Mouse (Mus musculus) heart, embryonic 14.5 days (tissue): ENCODE measurements around the gene Tmcc3. TPM values are rescaled to one million over a fixed set of nuclear protein-coding genes. Genes with fewer than 3 reads are reported as not detected.

Experiments used
- ATAC-seq: fragments of 200-750 bp; cut with Nextera tagmentation; 2 replicates; pipeline ENCODE4 v1.8.0; 2017; ENCODE audit warnings: low read depth, moderate TSS enrichment; ENCODE audit not compliant: insufficient number of reproducible peaks, insufficient read depth, low FRiP score
- H3K27ac ChIP-seq, 2 experiments: fragments of 200-500 bp in 1 of 2; fragments of 300-500 bp in 1 of 2; sonication (generic) in 1 of 2; replicated peaks in 1 of 2; 2 replicates each; pipeline ENCODE4 v1.5.1; 2012 to 2014; ENCODE audit warnings: low read depth in 2 of 2, low read length in 2 of 2, control low read depth in 1 of 2, mild to moderate bottlenecking in 1 of 2, mixed read lengths in 1 of 2; ENCODE audit not compliant: control insufficient read depth in 1 of 2, insufficient read depth in 1 of 2
- H3K27me3 ChIP-seq: fragments of 300-500 bp; sonication (generic); 2 replicates; pipeline ENCODE4 v1.6.1; 2014; ENCODE audit warnings: mild to moderate bottlenecking, low read length, control low read depth; ENCODE audit not compliant: control insufficient read depth, insufficient read depth
- H3K36me3 ChIP-seq: fragments of 300-500 bp; sonication (generic); 2 replicates; pipeline ENCODE4 v1.6.1; 2014; ENCODE audit warnings: mild to moderate bottlenecking, control low read depth, low read length, mixed read lengths; ENCODE audit not compliant: control insufficient read depth, insufficient read depth
- H3K4me1 ChIP-seq, 2 experiments: fragments of 200-500 bp in 1 of 2; fragments of 300-500 bp in 1 of 2; sonication (generic) in 1 of 2; 2 replicates each; pipeline ENCODE4 v1.6.1; 2012 to 2014; ENCODE audit warnings: low read length in 2 of 2, control low read depth in 1 of 2, mixed read lengths in 1 of 2; ENCODE audit not compliant: control insufficient read depth in 2 of 2, insufficient read depth in 2 of 2
- H3K4me2 ChIP-seq: fragments of 300-500 bp; sonication (generic); 2 replicates; pipeline ENCODE4 v1.6.1; 2014; ENCODE audit warnings: mild to moderate bottlenecking, low read length
- H3K4me3 ChIP-seq, 2 experiments: fragments of 200-500 bp in 1 of 2; fragments of 300-500 bp in 1 of 2; sonication (generic) in 1 of 2; 2 replicates each; pipeline ENCODE4 v1.5.1; 2012 to 2014; ENCODE audit warnings: low read length in 2 of 2, mild to moderate bottlenecking in 2 of 2, control low read depth in 1 of 2, low read depth in 1 of 2, moderate library complexity in 1 of 2; ENCODE audit not compliant: control insufficient read depth in 1 of 2, insufficient read depth in 1 of 2
- H3K9ac ChIP-seq: fragments of 300-500 bp; sonication (generic); 2 replicates; pipeline ENCODE4 v1.6.1; 2014; ENCODE audit warnings: mild to moderate bottlenecking, low read length
- H3K9me3 ChIP-seq: fragments of 300-500 bp; sonication (generic); 2 replicates; pipeline ENCODE4 v1.6.1; 2016; ENCODE audit warnings: low read length, control low read depth; ENCODE audit not compliant: control insufficient read depth
- WGBS: fragments of 180-500 bp; shearing (Covaris S2); extraction: QIAGEN DNeasy Blood & Tissue Kit; methylation state at CpG from one replicate; pipeline ENCODE4 v1.1.7; 2014; 5-methylcytosine and 5-hydroxymethylcytosine counted together
- polyA plus RNA-seq: library from polyadenylated mRNA; unstranded; fragments of >200 nt; fragmentation: Nextera tagmentation; extraction: Ambion mirVana; gene quantifications from 2 replicates; pipeline ENCODE4 v1.2.1, GENCODE M21; 2014

Gene Tmcc3
- polyA plus RNA-seq, 1 experiment from 2014 or later: 9.6 TPM

GRCm38 (mm10) chr10:94391049-94391448 is 79.3 kb downstream of the Tmcc3 start:
- 66% methylated on average over 5 of the region's 5 CpGs for WGBS
- ATAC-seq: no peak
- H3K9me3 ChIP-seq: peaks cover 8% of the 10 kb centered on the region

DNA sequence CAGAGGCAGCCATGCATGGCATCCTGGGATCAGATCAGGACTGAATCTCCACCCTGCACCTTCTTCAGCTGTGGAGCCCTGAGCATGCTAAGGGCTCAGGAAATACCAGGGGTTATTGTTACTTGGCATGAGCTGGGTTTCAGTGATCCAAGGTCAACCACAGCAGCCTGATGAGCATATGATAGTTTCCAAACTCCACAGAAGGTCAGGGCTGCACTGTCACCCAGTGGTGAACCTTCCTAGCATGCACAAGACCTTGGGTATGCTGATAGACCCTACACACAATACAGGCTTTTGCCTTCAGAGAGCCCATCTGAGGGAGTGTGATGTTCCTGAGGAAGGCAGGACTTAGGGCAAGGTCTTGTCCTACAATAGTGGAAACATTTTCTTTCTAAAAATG is 82.5 kb downstream of the Tmcc3 start:
- Histone ChIP-seq H3K9ac (no peak overlapping the region), H3K4me3 (no peak overlapping the region), H3K36me3 (no peaks in the 10 kb centered on the region), H3K27me3 (no peaks in the 10 kb centered on the region), H3K9me3 (peaks cover 4% of the 10 kb centered on the region; the same call in 1 of the 2 replicates), H3K4me1 (no peaks in the 10 kb centered on the region), H3K27ac (no peak overlapping the region), H3K4me2 (no peak overlapping the region)
- no peak for ATAC-seq

More at GRCm38 (mm10) chr10:94391049-94391448, 79.3 kb downstream of the Tmcc3 start:
- Histone ChIP-seq H3K27me3 (no peaks in the 10 kb centered on the region), H3K4me3 (no peak overlapping the region), H3K27ac (no peak overlapping the region), H3K36me3 (no peaks in the 10 kb centered on the region), H3K9ac (no peak overlapping the region), H3K4me2 (no peak overlapping the region), H3K4me1 (no peaks in the 10 kb centered on the region)

DNA sequence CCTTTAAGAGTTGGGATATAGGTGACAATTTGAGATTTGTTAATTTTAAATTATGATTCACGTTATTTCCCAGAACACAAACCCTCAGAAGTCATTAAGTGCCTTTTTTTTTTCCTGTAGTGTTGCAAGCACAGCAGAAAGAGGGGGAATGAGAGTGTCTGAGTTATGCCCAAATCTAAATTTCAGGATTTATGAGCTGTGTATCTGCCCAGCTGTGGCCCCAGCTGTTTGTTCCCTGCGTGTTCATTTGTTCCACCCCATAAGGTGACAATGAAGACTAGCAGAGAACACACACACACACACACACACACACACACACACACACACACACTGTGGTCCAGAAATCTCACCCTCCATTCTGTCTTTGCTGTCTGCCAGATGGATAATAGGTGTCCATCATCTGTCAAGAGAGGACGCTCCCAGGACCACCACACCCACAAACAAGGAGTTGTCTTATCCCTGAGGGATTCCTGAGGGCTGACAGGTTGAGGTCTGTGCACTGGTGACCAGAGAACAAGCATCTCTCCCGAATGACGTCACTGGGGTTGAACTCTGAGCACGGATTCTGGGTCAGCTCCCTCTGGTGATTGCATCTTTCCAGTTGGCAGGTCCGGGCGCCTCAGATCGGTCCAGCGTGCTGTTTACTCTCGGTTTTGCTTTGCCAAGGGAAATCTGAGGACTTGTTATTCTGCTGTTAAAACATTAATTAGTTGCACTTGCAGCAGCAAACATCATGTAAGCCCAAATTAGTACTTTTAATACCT is 86.3 kb downstream of the Tmcc3 start:
- Histone ChIP-seq H3K9me3 (peaks cover 4% of the 10 kb centered on the region; the same call in 1 of the 2 replicates), H3K4me1 (no peaks in the 10 kb centered on the region; a peak in 1 of 4 replicates), H3K4me3 (no peak overlapping the region), H3K4me2 (no peak overlapping the region), H3K36me3 (no peaks in the 10 kb centered on the region), H3K27ac (no peak overlapping the region), H3K27me3 (no peaks in the 10 kb centered on the region), H3K9ac (no peak overlapping the region)
- WGBS: 70% methylated on average over 11 of the region's 11 CpGs
- ATAC-seq: no peak

- no peak overlapping the region for H3K27ac ChIP-seq
- H3K4me1 ChIP-seq: no peaks in the 10 kb centered on the region; a peak in 1 of 4 replicates
- no peak overlapping the region for H3K9ac ChIP-seq
- H3K36me3 ChIP-seq: no peaks in the 10 kb centered on the region
- H3K4me3 ChIP-seq: no peak overlapping the region
- WGBS: 79% methylated on average over 8 of the region's 8 CpGs
- no peak overlapping the region for H3K4me2 ChIP-seq
- no peak for ATAC-seq
- H3K9me3 ChIP-seq: no peaks in the 10 kb centered on the region
- no peaks in the 10 kb centered on the region for H3K27me3 ChIP-seq
Measured at GRCm38 (mm10) chr10:94400895-94401294, 89.1 kb downstream of the Tmcc3 start.

DNA sequence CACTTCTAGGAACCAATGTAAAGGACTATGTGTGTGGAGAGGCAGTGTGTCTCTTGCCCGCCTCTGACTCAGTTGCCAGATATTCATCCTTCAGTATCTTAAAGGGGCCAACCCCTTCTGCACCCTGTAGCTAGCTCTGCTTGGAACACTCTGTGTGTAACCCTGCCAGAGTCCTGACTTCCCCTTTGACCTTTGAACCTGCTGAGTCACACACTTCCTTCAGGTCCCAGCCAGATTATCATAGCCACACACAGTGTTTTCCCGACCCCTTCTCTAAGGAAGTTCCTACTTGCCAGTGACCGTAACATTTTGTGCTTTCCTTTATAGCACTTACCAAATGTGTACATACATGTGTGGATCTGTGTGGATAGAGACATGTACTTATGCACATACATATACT is 93.7 kb downstream of the Tmcc3 start:
- Histone ChIP-seq H3K4me2 (no peak overlapping the region), H3K27me3 (no peaks in the 10 kb centered on the region), H3K36me3 (no peaks in the 10 kb centered on the region), H3K4me1 (peaks cover 2 to 5% of the 10 kb centered on the region in 2 experiments), H3K9me3 (no peaks in the 10 kb centered on the region), H3K9ac (no peak overlapping the region), H3K4me3 (no peak overlapping the region), H3K27ac (no peak overlapping the region)
- no peak for ATAC-seq
- WGBS: 47% methylated on average over 3 of the region's 3 CpGs

- Histone ChIP-seq H3K9ac (no peak overlapping the region), H3K27ac (no peak overlapping the region), H3K4me3 (no peak overlapping the region), H3K9me3 (no peaks in the 10 kb centered on the region), H3K36me3 (no peaks in the 10 kb centered on the region), H3K4me1 (peaks cover 2 to 5% of the 10 kb centered on the region in 2 experiments; a peak in 3 of 4 replicates), H3K27me3 (no peaks in the 10 kb centered on the region), H3K4me2 (no peak overlapping the region)
- no peak for ATAC-seq
- 82% methylated on average over 7 of the region's 7 CpGs for WGBS
Measured at GRCm38 (mm10) chr10:94406821-94407220, 95.1 kb downstream of the Tmcc3 start.

DNA sequence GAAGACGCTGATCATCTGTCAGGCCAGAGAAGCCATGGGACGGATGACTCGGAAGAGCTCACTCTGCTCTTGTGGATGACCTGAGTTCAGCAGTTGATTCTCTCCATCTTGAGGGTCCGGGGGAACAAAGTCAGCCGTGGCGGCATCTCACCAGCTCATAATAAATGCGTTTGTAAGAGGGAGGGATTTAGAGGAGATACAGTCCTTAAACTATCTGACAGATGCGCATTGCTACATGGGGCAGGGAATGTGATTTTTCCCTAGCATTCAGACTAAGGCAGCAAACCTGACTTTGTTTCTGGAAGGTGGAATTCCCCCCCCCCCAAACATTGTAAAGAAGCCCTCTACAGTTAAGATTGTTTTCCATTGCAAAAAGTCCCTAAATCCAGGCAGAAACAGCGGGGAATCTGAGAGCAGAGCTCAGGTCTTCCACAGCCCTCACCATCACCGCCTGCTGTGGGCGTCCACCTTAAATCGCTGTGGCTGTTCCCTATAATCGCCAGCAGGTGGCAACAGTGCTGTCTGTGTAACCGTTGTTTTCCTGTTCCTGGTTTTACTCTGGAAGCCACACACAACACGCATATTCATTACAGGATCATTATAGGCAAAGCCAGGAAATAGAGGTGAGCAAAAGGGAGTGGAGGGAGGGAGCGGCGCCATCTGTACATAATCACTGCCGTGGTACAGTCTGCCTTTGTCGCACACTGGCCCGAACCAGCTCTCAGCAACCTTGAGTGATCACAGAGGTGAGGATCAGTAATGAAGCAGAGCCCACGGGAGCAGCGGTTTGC is 96.8 kb downstream of the Tmcc3 start:
- Histone ChIP-seq H3K27ac (no peak overlapping the region), H3K9ac (peak overlapping the region; percentile 74), H3K4me2 (peak overlapping the region; percentile 73), H3K9me3 (no peaks in the 10 kb centered on the region), H3K4me3 (peak overlapping the region; percentile 42 to 60), H3K4me1 (peaks cover 2 to 5% of the 10 kb centered on the region in 2 experiments; a peak in 3 of 4 replicates), H3K36me3 (no peaks in the 10 kb centered on the region), H3K27me3 (no peaks in the 10 kb centered on the region)
- WGBS: 21% methylated on average over 22 of the region's 22 CpGs
- peak; percentile 54; the same call in 1 of the 2 replicates for ATAC-seq
